Mouse (Mus musculus): Measurements from ENCODE around the gene Tecr. TPM values are rescaled to one million over a fixed set of nuclear protein-coding genes. Genes with fewer than 3 reads are reported as not detected.
"Not testable (repeated sequence)": the region's sequence is repeated elsewhere in the genome, so short reads cannot be mapped to it uniquely, and the experiment has no call there.

Tecr gene
- polyA plus RNA-seq, 1 experiment = 322 TPM

GRCm38 (mm10) chr8:83576516-83576895 lies 31.3 kb downstream of the Tecr start:
- TF ChIP-seq POLR2A (IDR thresholded peaks at IDR 0.05; ENCODE audit: low read depth, low read length) (no peak), CTCF (IDR thresholded peaks at IDR 0.05; ENCODE audit: extremely low read depth, insufficient read length, insufficient replicate concordance, low read depth, low read length) (no peak)
- no peaks in the 10 kb centered on the region for H3K27me3 ChIP-seq (ENCODE audit: control insufficient read depth, insufficient read depth, low read length)
- H3K36me3 ChIP-seq (ENCODE audit: control insufficient read depth, insufficient read depth, low read length) = peaks cover 12% of the 10 kb centered on the region
- H3K4me1 ChIP-seq (ENCODE audit: control insufficient read depth, insufficient read depth, insufficient read length, low read length) = peaks cover 5% of the 10 kb centered on the region
- WGBS = 53% methylated on average over 3 of the region's 4 CpGs
- no peak overlapping the region for H3K4me3 ChIP-seq (ENCODE audit: low read depth, low read length)
- no peak overlapping the region for H3K27ac ChIP-seq (ENCODE audit: insufficient read depth, low read depth, low read length)

GRCm38 (mm10) chr8:83575561-83576515 lies 31.9 kb downstream of the Tecr start:
- H3K27me3 ChIP-seq (ENCODE audit: control insufficient read depth, insufficient read depth, low read length) = no peaks in the 10 kb centered on the region
- H3K27ac ChIP-seq (ENCODE audit: insufficient read depth, low read depth, low read length) = no peak overlapping the region
- H3K4me3 ChIP-seq (ENCODE audit: low read depth, low read length) = no peak overlapping the region
- peaks cover 17% of the 10 kb centered on the region for H3K36me3 ChIP-seq (ENCODE audit: control insufficient read depth, insufficient read depth, low read length)
- 79% methylated on average over 17 of the region's 17 CpGs for WGBS
- H3K4me1 ChIP-seq (ENCODE audit: control insufficient read depth, insufficient read depth, insufficient read length, low read length) = peaks cover 5% of the 10 kb centered on the region
- TF ChIP-seq CTCF (IDR thresholded peaks at IDR 0.05; ENCODE audit: extremely low read depth, insufficient read length, insufficient replicate concordance, low read depth, low read length) = no peak

GRCm38 (mm10) chr8:83574631-83575315 lies 33.0 kb downstream of the Tecr start:
- 85% methylated on average over 15 of the region's 15 CpGs for WGBS

GRCm38 (mm10) chr8:83573140-83573875 lies 34.5 kb downstream of the Tecr start:
- peaks cover 3% of the 10 kb centered on the region for H3K4me1 ChIP-seq (ENCODE audit: control insufficient read depth, insufficient read depth, insufficient read length, low read length)
- WGBS = 75% methylated on average over 18 of the region's 18 CpGs
- peaks cover 21% of the 10 kb centered on the region for H3K36me3 ChIP-seq (ENCODE audit: control insufficient read depth, insufficient read depth, low read length)
- TF ChIP-seq CTCF (IDR thresholded peaks at IDR 0.05; ENCODE audit: extremely low read depth, insufficient read length, insufficient replicate concordance, low read depth, low read length) (no peak), POLR2A (IDR thresholded peaks at IDR 0.05; ENCODE audit: low read depth, low read length) (no peak)
- H3K27ac ChIP-seq (ENCODE audit: insufficient read depth, low read depth, low read length) = no peak overlapping the region
- H3K4me3 ChIP-seq (ENCODE audit: low read depth, low read length) = peak overlapping the region; percentile 45
- no peaks in the 10 kb centered on the region for H3K27me3 ChIP-seq (ENCODE audit: control insufficient read depth, insufficient read depth, low read length)

More at GRCm38 (mm10) chr8:83574631-83575315, 33.0 kb downstream of the Tecr start:
- Histone ChIP-seq H3K36me3 (ENCODE audit: control insufficient read depth, insufficient read depth, low read length) (peaks cover 21% of the 10 kb centered on the region), H3K4me1 (ENCODE audit: control insufficient read depth, insufficient read depth, insufficient read length, low read length) (peaks cover 5% of the 10 kb centered on the region), H3K27ac (ENCODE audit: insufficient read depth, low read depth, low read length) (no peak overlapping the region), H3K4me3 (ENCODE audit: low read depth, low read length) (no peak overlapping the region), H3K27me3 (ENCODE audit: control insufficient read depth, insufficient read depth, low read length) (no peaks in the 10 kb centered on the region)
- TF ChIP-seq CTCF (IDR thresholded peaks at IDR 0.05; ENCODE audit: extremely low read depth, insufficient read length, insufficient replicate concordance, low read depth, low read length) (no peak), POLR2A (IDR thresholded peaks at IDR 0.05; ENCODE audit: low read depth, low read length) (no peak)

GRCm38 (mm10) chr8:83572246-83572812 lies 35.4 kb downstream of the Tecr start:
- Histone ChIP-seq H3K4me1 (ENCODE audit: control insufficient read depth, insufficient read depth, insufficient read length, low read length) (peaks cover 6% of the 10 kb centered on the region), H3K27me3 (ENCODE audit: control insufficient read depth, insufficient read depth, low read length) (no peaks in the 10 kb centered on the region), H3K4me3 (ENCODE audit: low read depth, low read length) (no peak overlapping the region), H3K27ac (ENCODE audit: insufficient read depth, low read depth, low read length) (no peak overlapping the region), H3K36me3 (ENCODE audit: control insufficient read depth, insufficient read depth, low read length) (peaks cover 21% of the 10 kb centered on the region)
- WGBS = 74% methylated on average over 5 of the region's 5 CpGs
- TF ChIP-seq POLR2A (IDR thresholded peaks at IDR 0.05; ENCODE audit: low read depth, low read length) = no peak
- TF ChIP-seq CTCF (IDR thresholded peaks at IDR 0.05; ENCODE audit: extremely low read depth, insufficient read length, insufficient replicate concordance, low read depth, low read length) = no peak

GRCm38 (mm10) chr8:83571791-83572190 lies 36.0 kb downstream of the Tecr start:
- H3K27me3 ChIP-seq (ENCODE audit: control insufficient read depth, insufficient read depth, low read length) = no peaks in the 10 kb centered on the region
- whole genome bisulfite sequencing = 89% methylated on average over 10 of the region's 10 CpGs
- H3K27ac ChIP-seq (ENCODE audit: insufficient read depth, low read depth, low read length) = no peak overlapping the region
- peaks cover 21% of the 10 kb centered on the region for H3K36me3 ChIP-seq (ENCODE audit: control insufficient read depth, insufficient read depth, low read length)
- H3K4me1 ChIP-seq (ENCODE audit: control insufficient read depth, insufficient read depth, insufficient read length, low read length) = peaks cover 7% of the 10 kb centered on the region
- TF ChIP-seq POLR2A (IDR thresholded peaks at IDR 0.05; ENCODE audit: low read depth, low read length) (no peak), CTCF (IDR thresholded peaks at IDR 0.05; ENCODE audit: extremely low read depth, insufficient read length, insufficient replicate concordance, low read depth, low read length) (no peak)
- H3K4me3 ChIP-seq (ENCODE audit: low read depth, low read length) = no peak overlapping the region

GRCm38 (mm10) chr8:83571001-83571340 lies 36.8 kb downstream of the Tecr start:
- 84% methylated on average over 7 of the region's 7 CpGs for WGBS
- H3K27ac ChIP-seq (ENCODE audit: insufficient read depth, low read depth, low read length); H3K4me3 ChIP-seq (ENCODE audit: low read depth, low read length); H3K27me3 ChIP-seq (ENCODE audit: control insufficient read depth, insufficient read depth, low read length); H3K4me1 ChIP-seq (ENCODE audit: control insufficient read depth, insufficient read depth, insufficient read length, low read length): not testable (repeated sequence)
- peaks cover 21% of the 10 kb centered on the region for H3K36me3 ChIP-seq (ENCODE audit: control insufficient read depth, insufficient read depth, low read length)

Data from small intestine, adult 2 months (tissue).